Mouse (Mus musculus) fibroblast of lung, adult 2 months (primary cell): ENCODE data around the gene Aunip.
A peak's percentile ranks its signal among the peaks of the same experiment; 100 is the strongest.

Experiments
- DNase-seq: peaks from one replicate; pipeline ENCODE4 v3.0.0-alpha.2; 2011; ENCODE audit warnings: low read depth

Aunip gene

DNA sequence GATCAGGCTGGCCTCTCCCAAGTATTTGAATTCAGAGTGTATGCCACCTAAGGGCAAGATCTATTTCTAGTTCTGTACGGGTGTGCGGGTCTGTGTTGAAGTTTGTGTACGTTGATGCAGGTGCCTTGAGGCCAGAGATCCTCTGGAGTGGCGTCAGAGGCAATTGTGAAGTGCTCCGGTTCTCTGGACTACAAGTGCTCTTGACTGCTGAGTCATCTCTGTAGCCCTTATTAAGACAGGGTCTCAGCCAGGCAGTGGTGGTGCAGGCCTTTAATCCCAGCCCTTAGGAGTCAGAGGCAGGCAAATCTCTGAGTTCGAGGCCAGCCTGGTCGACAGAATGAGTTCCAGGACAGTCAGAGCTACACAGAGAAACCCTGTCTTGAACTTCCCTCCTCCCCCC, 4.8 kb downstream of the Aunip start:
- DNase-seq = no peak

DNA sequence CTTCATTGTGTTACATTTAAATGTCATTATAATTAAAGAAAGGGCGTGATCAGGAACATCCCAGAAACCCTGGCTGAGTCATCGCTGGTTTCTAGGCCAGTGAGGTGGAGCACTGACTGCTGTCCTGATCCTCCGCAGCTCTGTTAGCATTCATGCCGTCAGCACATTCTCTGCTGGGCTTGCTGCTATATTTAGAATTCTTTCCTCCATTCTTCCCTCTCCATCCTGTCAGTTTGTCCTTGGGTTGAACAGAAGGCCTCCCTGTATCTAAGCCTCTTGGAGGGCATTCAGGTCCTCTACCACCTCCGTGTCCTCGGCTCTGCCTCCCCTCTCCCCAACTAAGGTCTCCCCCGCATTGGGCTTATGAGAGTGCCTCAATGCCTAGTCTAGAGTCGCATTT, 6.2 kb downstream of the Aunip start:
- no peak for DNase-seq

DNA sequence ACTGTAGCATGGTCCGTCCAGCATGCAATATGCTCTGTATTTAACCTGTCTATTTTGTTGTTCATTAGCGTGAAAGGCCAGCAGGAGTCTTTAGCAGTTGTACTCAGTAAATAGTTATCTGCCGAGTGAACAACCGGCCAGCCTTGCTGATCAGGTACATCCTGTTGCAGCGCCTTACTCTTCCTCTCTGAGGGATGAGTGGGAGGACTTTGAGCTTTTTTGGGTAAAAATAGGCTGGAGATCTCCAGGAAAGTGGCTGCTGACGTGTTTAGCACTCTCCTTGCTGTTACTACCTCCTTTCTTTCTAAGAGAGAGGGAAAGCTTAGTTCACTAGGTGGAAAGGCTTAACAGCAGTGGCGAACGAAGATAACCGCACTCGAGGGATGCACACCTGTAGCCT, 6.9 kb downstream of the Aunip start:
- DNase-seq = no peak

DNA sequence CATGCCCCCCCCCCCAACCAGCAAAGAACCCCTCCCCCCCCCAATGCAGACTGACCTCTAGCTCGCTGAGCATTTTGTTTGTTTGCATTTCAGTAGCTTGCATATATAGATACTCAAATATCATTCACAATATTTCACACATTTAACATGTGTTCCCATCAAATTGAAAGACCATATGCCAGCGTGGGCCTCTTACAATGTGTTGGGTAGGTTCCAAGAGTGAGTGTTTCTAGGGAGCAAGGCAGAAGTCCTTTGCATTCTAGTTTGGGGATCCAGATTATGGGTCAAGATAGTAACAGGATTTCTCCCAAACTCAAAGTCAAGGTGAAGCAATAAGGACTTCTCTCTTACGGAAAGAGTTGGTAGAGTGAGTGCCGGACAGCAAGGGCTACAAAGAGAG, 7.7 kb downstream of the Aunip start:
- DNase-seq = no peak

DNA sequence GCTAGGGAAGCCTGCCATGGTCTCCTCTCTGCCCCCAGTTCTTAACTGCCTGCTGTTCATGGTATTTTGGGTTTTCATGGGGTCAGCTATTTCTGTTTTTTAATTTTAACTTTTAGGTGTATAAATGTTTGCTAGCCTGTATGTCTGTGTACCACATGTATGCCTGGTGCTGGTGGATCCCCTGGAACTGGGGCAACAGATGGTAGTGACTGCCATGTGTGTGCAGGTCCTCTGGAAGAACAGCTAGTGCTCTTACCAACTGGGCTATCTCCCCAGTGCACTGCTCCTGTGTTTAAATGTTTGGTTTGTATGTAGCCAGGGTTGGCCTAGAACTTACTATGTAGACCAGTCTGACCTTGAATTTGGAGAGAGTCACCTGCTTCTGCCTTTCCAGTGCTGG, 8.5 kb downstream of the Aunip start:
- DNase-seq = no peak

DNA sequence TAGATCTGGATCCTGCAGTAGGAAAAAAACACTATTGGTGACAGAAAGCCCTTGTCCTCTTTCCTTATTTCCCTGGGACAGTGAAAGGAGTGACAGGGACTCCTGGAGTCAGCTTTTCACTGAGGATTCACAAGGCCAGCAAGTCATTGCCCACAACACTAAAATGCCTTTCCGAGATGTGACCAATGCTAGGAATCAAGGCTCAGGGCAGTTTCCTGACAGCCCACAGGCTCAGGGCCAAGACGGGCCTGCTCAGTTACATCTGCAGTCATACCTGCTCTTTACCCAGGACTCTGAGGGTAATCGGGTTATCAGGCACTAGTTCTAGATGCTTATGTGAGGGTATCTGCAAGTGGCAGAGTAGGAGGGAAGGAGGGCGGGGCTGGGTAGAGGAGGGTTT, 12.6 kb downstream of the Aunip start:
- no peak for DNase-seq

- no peak for DNase-seq
These were observed 15.0 kb downstream of the Aunip start for GRCm38 (mm10) chr4:134525806-134526205.

DNA sequence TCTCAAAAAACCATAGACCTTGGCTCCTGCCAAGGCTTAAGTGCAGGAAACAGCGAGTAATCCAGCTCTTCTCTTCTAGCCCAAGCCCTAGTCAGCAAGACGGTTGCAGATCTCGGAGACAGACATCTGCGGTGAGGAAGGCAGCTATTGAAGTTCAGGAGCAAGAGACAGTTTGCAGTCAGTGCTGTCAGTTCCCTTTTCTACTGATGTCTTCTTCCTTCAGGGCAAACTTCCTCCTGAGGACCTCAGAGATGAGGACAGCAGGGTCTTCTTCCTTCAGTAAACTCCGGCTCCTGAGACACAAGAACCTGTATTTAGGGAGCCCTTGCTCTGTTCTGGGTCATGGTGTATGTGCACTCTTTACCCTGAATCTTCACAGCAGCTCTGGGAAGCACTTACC, 15.4 kb downstream of the Aunip start:
- DNase-seq = no peak

DNA sequence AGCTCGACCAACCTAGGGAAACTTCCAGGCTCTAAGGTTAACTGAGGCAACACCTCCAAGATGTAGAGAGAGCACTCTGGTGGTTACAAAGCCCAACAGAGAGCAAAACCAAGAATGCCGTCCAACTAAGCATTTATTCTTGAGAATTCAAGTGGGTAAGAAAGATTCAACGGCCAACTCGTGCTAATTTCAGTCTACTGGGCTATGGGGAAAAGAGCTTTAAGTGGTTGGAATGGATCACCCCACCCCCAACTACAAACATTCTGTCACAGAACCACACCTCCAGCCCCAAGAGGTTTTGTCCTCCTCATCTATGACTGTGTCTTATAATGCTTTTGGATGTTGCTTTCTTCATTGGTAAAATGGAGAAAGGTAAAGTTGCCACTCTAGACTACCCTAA, 22.1 kb downstream of the Aunip start:
- DNase-seq = no peak

DNA sequence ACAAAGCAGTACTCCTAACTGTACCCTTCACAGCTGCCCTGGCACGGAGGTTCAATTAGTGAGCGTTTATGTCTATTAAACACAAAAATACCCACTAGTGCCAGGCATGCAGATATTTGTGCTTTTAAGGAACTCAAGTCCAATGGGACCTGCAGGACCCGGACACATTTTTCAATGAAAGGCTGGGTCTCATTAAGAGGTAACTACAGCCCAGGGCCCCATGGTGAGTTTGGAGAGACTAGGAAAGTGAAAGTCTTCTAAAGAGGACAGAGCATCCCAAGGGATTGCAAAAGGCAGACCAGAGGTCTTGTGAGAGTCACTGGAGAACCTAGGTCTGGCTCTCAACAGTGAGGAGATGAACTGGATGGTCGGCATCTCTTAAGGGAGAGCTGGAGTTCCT, 22.6 kb downstream of the Aunip start:
- DNase-seq = no peak

DNA sequence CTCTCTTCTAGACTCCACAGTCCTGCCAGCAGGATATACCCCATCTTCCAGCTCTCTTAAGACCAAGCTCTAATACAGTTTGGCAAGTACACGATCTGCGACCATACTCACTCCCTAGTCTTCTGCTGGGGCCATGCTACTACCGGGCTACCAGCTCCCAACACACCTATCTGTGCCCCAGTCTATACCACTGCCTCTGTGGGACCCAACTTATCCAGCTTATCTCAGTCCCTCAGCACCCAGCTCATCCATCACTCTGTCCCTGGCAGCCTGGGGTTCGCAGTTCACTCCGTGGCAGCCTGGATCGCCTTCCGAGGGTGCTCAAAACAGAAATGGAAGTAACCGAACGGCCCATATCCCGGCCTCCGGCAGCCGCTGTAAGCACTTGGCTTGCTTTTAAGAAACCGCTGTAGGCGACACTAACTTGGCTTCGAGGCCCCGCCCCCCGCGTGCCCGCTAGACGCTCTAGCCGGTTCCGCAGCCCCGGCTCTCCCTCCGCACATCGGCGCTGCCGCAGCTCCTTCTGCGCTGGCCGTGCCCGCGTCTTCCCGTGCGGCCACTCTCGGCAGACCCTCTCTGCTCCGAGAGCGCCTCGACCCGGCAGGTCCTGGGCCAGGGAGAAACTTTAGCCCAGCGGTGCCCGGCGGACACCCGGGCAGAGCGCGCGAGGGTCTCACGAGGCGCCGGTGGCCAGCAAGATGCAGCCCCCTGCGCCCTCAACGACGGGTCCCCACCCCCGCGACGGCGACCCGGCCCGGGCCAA, 23.5 kb downstream of the Aunip start:
- no peak for DNase-seq

DNA sequence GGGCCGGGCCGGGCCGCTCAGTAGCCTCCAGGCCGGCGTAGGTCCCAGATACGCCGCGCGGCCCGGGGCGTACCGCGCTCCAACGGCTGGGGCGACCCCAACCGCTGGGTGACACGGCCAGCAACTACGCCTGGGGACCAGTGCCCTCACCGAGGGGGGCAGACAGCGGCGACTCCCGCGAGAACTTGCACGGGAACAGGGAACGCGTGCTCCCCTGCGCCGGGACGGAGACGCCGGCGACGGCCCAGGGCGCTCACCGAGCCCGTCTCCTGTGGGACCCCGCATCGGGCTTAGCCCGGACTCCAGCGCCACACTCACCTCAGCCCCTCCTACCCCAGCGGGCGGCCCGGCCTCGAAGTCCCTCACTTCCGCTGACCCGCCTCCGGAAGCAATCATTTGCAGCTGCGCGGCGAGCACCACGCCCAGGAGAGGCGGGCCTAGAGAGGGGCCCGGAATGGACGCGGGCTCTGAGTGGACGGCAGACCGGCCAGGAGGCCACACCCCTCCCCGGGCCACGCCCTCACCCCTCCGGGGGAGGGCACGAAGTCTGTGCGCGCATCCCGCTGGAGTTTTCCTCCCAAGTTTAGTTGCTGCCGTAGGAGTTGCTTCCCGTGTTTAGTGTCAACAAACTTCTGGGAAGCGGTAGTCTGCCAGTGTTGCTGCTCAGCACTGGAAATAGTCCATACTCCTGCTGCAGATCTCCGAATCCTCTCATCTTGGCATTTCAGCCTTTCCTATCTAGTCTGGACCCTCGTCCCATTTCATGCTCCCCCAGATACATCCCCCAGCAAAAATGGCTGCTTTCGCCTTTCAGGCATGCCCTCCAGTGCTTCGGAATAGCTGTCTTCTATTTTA, 24.4 kb downstream of the Aunip start, which contains the start of gene Mtfr1l:
TSS of gene Mtfr1l (minus strand) at position 456 of the 855 bp plus-strand sequence.
- peak; percentile 94 for DNase-seq

DNA sequence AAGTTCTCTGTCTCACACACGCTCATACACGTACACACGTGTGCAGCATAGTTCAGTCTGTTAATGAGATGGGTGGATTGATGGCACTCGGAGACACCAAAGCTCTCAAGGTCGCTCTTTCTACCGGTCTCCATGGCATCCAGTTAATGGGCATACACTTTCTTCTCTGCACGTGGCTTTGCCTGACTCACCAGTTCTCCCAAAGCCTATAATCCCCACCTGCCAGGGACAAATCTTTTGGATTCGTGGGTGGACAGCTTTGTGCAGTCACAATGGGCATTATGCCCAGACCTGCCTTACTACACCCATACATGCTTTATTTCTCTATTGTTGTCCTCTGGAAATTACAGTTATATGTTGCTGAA, 25.0 kb downstream of the Aunip start:
- DNase-seq = no peak

DNA sequence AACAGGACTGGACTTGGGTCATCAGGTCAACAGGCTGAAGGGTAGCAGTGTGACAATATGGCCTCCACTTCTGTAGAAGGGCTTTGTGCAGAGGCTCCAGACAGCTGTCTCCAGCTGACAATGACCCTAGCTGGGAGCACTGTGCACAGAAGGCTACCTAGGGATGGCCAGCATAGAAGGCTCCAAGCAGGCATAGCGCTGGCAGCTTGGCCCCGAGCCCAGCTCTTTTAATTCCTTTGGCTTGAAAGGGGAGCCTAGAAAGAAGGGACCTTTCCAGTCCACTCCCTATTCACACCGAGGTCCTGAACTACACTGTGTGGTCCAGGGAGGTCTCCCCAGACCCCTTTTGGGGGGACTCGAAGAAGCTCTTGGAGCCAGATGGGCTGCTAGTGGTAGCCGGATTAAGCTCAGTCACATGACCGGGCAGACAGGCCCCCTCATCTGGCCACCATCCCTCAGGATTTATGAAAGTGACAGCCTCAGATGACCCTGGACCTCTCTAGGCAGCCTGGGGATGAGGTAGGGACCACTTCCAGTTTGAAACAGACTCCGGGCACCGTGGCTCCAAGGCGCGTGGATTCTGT, 28.3 kb downstream of the Aunip start:
- DNase-seq = no peak

DNA sequence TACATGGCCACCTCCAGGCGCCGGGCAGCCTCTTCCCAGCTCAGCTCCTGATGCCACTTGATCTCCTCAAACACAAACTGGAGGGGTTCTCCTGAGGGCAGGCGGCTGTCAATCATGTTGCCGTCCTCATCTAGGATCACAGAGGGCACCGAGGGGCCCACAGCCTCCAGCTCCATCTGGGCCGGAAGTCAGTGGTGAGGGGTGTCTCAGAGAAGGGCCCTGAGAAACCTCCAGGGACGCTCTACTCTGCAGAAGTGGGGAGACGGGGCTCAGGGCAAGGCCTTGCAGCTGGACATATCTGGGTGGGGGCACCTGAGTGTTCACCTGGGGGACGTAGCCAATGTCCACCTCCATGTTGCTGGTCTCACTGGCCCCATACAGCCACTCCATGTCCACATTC, 31.9 kb downstream of the Aunip start:
- DNase-seq = no peak

GRCm38 (mm10) chr4:134543261-134543660, 32.5 kb downstream of the Aunip start:
- peak; percentile 68 for DNase-seq

DNA sequence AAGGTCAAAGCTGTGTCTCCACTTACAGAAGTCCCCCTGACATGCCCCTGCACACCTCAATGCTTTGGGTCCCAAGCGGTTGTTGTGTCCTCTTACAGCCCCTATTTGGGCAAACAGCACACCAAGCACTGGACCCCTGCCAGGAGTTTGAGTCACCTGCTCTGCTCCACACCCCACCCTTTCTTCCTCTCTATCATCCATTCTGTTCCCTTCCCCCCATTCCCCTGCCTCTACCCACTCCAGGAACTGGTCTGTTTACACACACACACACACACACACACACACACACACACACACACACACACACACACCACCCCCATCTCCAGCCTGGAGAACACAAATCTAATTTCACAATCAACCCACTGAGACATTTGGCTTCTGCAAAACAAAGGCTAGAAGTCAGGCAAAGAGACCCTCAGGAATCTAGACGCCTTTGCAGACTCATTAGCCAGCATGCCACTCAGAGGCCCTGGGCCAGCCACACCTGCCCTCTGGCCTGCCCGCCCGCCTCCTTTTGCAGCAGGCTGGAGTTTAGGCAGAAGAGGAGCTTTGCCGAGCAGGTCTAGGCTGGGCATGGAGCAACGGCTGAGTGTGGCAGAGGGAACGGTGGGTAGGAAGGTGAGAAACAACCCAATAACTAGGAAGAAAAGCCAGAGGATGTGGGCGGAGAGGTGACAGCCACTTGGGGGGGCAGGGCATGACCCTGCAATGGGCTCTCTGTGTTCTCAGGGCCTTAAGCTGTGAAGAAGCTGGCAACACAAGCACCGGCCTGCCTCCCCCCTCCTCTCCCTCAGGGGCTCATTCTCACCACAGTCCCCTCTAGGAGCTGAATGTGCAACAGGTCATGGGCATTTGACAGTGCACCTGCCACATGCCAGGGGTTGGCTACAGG, 36.3 kb downstream of the Aunip start:
- no peak for DNase-seq

- no peak for DNase-seq
These were observed 37.6 kb downstream of the Aunip start for GRCm38 (mm10) chr4:134548169-134548938.

DNA sequence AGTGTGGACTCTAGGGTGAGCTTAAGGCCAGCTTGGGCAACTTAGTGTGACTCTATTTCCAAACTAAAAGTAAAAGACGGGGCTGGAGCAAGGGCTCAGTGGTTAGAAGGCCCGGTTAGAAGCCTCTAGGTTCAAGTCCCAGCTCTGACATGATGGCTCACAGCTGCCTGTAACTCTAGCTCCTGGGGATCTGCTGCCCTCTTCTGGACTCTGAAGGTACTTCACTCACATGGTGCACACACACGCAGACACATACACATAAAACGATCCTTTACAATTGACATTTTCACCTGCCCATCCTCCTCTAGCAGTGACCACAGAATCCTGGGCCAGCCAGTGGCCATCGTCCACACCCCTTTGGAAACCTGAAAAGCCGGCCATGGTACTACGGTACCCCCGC, 39.1 kb downstream of the Aunip start:
- no peak for DNase-seq

GRCm38 (mm10) chr4:134551494-134552316, 40.9 kb downstream of the Aunip start, which contains the start of gene Selenon:
TSS of gene Selenon (minus strand) at chr4:134552166.
- no peak for DNase-seq
